Mouse (Mus musculus) cerebellum, adult 11 months (tissue): Measurements from ENCODE around the gene Zfp27.

Source experiments
- DNase-seq: peaks from one replicate; pipeline ENCODE4 v3.0.0; 2022

Zfp27 gene

DNA sequence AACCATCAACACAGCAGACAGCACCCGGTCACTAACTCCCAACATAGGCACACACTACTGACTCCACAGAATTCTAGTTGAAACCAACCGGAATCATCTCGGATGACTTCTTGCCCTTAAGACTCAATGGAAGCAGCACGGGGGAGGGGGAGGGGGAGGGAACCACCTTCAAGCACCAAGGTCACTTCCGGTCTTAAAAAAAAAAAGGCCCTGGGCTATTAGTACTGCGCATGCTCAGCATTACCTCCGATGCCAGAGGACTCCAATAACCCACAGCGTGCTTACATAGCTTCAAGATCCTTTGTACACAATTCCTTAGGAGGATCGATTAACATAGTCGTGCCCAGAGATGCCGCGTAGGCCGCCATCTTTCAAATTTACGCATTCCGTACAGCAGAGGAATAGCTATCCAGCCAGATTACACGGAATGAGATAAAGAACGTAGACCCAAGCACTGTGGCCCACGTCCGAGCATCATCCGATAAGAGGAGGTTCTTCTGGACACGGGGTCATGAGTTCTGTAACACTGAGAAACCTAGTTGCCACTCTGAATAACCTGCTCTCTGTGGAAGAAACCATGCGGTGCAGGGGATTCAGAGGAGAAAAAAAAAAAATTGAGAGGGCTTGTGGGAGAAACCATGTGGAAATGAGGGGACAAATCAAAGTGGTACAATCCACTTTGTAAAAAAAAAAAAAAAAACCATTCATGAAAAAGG is at the start of gene Zfp27:
Gene Zfp27 (minus strand): TSS at position 607 of the 716 bp plus-strand sequence.
- peak; percentile 66 for DNase-seq

DNA sequence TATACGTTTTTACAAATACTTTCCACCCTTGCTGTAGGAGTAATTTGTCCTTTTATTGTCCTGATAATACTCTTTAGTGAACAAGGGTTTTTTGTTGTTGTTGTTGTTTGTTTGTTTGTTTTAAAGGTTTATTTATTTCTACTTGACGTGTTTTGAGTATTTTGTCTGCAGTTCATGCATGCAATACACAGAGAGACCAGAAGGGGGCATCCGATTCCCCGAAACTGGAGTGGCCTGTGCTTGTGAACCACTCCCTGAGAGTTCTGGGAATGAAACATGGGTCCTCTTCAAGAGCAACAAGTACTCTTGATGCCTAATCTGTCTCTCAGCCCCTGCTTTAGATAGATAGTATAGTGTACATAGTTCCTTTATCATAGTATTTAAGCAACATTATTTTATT is 48.4 kb upstream of the Zfp27 start:
- DNase-seq, result peak; percentile 12

DNA sequence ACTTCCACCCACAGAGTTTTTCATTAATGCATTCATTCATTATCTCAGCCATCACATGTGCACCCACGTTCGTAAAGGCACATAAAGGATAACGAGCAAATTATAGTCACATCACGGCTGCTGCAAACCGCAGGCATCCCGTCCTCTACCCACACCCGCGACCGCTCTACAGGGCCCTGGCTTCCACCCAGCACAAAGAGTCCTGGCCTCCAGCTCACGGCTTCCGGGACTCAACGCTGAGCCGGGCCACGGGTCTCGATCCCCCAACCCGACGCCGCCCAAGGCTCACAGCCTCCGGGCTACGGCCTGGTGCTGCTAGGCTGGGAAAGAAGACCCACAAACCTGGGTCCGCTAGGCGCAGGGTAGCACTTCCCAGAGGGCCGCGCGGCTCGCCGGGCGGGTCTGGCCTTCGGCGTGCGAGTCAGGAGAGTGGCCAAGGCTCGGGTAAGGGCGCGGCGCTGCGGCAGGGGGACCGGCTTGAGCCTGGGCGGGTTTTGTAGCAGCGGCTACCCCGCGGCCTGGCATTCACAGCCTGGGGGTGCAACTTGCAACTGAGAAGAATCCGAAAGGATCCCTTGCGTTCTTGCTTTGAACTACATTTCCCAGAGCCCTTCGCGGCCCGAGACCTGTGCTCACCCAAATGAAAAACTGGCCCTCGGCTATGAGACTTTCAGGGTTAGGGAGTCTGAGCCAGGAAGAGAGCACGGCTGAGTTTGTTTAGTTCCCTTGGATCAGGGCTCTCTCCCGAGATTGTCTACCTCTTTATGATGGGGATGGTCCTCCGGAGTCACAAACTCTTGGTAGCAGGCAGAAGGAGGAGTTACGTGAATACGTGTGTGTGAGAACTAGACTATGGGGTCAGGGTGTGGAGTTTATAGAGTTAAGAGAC is 47.4 kb upstream of the Zfp27 start, which contains the start of gene Zfp74:
Gene Zfp74 (minus strand): TSS at position 577 of the 889 bp plus-strand sequence.
- DNase-seq, result peak; percentile 69

DNA sequence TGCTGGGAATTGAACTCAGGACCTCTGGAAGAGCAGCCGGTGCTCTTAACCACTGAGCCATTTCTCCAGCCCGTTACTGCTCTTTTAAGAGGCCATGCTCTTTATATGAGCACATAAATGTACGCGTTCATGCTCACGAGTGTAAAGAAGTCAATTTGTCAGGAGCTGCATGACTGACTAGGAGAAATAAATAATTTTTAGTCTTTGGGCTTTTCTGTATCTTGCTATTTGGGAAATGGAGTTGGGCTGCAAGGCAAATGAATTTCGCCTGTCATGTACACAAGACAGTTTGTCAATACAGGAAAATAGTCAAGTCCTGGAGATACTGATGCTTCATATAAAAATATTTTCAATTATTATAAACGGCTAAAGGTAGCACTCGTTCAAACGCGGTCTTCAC is 46.7 kb upstream of the Zfp27 start:
- no peak for DNase-seq

- no peak for DNase-seq
Observed at GRCm38 (mm10) chr7:29944201-29944600, 37.8 kb upstream of the Zfp27 start.

DNA sequence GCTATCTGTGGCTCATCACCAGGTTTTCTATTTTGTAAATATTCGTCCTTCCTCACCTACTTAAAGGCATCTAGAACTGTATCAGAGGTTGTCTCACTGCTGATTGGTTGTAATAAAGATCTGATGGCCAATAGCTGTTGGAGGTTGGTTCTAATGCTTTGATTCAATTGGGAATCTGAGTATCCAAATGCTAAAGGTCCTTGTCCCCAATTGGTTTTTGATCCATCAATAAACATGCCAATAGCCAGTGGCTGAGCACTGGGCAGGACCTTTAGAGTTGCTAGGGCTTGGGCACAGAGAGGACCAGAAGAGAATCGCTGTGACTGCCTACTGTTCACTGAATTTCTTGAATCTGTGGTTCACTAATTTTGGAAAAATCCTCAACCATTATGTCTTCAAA is 37.3 kb upstream of the Zfp27 start:
- DNase-seq, result no peak

GRCm38 (mm10) chr7:29942740-29943139 is 36.4 kb upstream of the Zfp27 start:
- DNase-seq, result no peak

- DNase-seq, result no peak
Observed at GRCm38 (mm10) chr7:29941027-29941426, 34.7 kb upstream of the Zfp27 start.

- DNase-seq, result no peak
Observed at GRCm38 (mm10) chr7:29938856-29939255, 32.5 kb upstream of the Zfp27 start.

- DNase-seq, result no peak
Observed at GRCm38 (mm10) chr7:29922780-29923179, 16.4 kb upstream of the Zfp27 start.

DNA sequence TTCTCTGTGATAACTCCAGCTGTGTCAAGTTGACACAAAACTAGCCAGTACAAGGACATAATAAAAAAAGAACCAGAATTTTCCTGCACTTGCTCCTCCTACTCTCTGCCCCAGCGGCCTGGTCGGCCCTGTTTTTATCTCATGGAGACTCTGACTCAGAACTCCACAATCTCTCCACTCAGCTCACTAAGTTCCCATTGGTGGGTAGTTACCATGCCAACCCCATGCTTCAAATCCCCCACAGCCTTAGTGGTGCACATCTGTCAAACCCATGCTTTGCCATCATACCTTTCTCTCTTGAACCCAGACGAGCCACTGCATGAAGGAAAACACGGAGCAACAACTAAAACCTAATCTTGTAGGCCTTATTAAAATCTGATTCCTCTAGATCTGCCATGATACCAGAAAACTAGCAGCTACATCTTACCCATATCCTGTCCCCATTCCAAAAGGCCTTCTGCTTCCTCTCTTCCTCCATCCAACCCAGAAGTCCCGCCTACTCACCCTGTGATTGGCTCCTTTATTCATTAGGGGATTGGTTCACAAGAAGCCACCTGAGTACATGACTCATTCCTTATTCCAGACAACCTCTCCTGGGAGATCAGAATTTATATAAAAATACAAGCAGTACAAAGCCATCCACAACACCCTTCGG is 15.2 kb upstream of the Zfp27 start:
- DNase-seq, result no peak

GRCm38 (mm10) chr7:29918062-29918453 is 11.7 kb upstream of the Zfp27 start:
- no peak for DNase-seq

DNA sequence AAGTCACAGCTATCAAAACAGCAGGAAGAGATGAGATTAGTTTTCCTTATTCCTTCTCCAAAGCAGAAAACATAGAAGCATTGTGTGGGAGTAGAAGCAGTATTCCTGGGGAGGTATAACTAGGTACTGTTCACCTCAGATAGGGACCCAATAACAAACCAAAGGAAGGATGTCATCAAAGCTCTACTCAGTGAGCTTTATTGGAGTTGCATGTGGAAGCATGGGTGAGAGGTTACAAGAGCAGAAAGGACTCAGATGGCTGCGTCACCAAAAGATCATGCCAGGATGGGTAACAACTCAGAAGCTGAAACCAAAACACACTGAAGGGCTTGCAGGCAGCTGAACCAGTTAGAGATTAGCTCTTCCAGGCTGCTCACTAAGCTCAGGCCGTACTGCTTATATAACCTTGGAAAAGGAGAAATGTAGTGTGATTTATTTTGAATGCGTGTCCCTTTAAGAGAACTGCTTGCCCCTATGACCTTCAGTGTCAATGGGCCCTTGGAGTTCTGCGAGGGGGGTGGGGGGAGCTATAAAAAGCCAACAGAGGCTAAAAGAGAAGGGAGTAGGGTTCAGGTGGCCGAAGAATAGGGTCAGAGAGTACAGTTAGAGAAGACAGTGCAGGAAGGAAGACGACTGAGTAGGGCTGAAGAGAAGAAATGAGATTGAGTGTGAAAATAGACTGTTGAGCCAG is 11.1 kb upstream of the Zfp27 start:
- DNase-seq, result no peak

DNA sequence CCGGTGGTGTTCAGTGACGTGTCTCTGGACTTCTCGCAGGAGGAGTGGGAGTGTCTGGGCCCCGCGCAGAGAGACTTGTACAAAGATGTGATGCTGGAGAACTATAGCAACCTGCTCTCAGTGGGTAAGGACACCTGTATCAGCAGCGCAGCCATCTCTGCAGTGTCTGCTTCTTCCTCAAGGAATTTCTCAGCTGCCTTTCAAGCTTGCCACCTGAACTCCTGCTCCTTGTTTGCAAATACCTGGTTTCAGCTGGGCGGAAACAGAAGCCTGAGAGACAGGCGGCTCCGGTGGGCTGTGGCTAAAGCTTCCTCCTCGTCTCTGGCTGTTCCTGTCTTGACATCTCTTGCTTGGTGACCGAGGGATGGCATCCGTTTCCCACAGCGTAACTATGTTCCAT is 5.8 kb upstream of the Zfp27 start:
- no peak for DNase-seq

GRCm38 (mm10) chr7:29910252-29910651 is 3.9 kb upstream of the Zfp27 start:
- no peak for DNase-seq

DNA sequence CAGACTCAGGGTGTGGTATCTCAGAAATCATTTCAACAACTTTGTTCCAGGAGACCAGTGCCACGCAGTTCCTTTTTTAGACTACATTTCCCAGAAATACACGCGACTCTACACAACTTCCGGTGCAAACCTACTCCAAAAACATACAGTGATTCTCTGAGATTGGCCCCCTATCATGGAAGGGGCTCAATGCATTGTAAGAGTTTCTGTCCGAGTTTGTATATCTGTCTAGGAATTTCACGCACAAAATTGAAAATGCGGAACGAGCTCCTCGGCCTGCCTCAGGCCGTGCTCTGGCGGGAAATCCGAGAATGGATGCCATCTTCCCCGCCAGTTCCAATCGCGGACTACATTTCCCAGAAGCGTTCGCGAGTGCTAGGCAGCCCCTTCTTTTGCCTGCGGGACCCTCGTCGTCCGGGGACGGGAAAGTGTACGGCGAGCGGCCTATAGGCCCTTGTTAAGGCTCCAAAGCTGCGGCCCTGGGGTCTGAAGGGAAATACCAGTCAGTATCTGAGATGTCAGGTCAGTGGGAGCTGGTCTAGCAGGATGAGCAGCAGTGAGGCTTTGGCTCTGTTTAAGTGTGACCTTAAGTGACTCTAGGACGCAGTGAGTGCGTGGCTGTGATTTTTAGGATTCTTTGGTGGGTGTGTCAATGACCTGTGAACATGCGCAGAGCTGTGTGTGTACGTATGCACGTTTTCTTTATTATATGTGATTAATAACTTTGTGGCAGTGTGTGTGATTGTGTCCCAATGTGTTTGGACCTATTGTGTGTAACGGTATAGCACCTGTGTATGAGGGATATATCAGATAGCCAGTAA is 2.0 kb upstream of the Zfp27 start, which contains the start of gene Zfp383:
Gene Zfp383 (plus strand): TSS at position 94 of the 821 bp plus-strand sequence.
- DNase-seq, result peak; percentile 69

GRCm38 (mm10) chr7:29907206-29907605 is 834 bp upstream of the Zfp27 start:
- DNase-seq, result no peak

DNA sequence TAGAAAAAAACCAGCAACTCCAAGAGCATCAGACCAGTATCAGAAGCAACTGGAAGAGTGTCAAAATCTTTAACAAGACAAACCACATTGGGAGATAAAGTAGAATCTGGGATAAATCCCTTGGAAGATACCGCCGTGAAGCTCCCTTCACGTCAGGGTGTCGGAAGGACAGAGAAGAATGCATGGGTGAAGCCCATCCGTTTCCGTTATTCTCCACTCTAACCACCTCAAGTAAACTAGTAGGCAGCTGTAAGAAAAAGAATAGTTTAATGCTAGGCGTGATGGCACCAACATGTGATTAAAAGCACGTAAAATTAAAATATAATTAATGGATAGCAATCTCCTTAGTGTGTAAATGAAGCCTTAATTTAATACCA is 298 bp upstream of the Zfp27 start:
- DNase-seq, result no peak

- no peak for DNase-seq
Observed at GRCm38 (mm10) chr7:29904101-29904500, 2.3 kb downstream of the Zfp27 start.

GRCm38 (mm10) chr7:29898351-29898750 is 8.0 kb downstream of the Zfp27 start:
- no peak for DNase-seq

DNA sequence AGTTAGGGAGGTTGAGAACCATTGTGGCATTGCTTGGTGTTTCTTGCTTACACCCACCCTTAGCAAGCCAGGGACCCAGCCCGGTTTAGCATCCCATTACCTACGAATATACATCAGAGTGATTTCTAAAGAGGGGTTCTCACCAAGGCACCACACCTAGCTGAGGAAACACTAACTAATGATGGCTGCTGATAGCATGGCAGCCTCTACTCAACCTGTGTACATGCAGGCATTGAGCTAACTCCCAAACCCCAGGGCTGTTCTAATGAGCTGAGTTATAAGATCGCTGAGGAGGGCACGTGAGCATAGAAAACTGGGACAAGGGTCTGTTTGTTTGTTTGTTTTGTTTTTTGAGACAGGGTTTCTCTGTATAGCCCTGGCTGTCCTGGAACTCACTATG is 13.6 kb downstream of the Zfp27 start:
- no peak for DNase-seq

GRCm38 (mm10) chr7:29890501-29890900 is 15.9 kb downstream of the Zfp27 start:
- no peak for DNase-seq
